Mouse (Mus musculus): Measurements from ENCODE around the gene Casz1. TPM values are rescaled to one million over a fixed set of nuclear protein-coding genes. Genes with fewer than 3 reads are reported as not detected.

Gene Casz1
- total RNA-seq (2015; ENCODE audit: low replicate concordance) (1.5 and 2.5 TPM in 2 replicates), total RNA-seq (2017; ENCODE audit: low replicate concordance) (1.2 and 1.5 TPM in 2 replicates)

- no peak for ATAC-seq (replicated peaks; ENCODE audit: low FRiP score, poor library complexity, severe bottlenecking)
Observed at GRCm38 (mm10) chr4:148804137-148804779, at the start of gene Casz1. TSS of gene Casz1 (plus strand) at chr4:148804429.

GRCm38 (mm10) chr4:148758863-148759262 is 45.4 kb upstream of the Casz1 start:
- no peak for ATAC-seq (replicated peaks; ENCODE audit: low FRiP score, poor library complexity, severe bottlenecking)

GRCm38 (mm10) chr4:148760152-148760551 is 44.1 kb upstream of the Casz1 start:
- ATAC-seq (replicated peaks; ENCODE audit: low FRiP score, poor library complexity, severe bottlenecking): no peak

GRCm38 (mm10) chr4:148766021-148766775 is 38.0 kb upstream of the Casz1 start:
- ATAC-seq (replicated peaks; ENCODE audit: low FRiP score, poor library complexity, severe bottlenecking): no peak

GRCm38 (mm10) chr4:148767655-148768305 is 36.4 kb upstream of the Casz1 start:
- ATAC-seq (replicated peaks; ENCODE audit: low FRiP score, poor library complexity, severe bottlenecking): no peak

- ATAC-seq (replicated peaks; ENCODE audit: low FRiP score, poor library complexity, severe bottlenecking): no peak
Observed at GRCm38 (mm10) chr4:148768649-148769048, 35.6 kb upstream of the Casz1 start.

- no peak for ATAC-seq (replicated peaks; ENCODE audit: low FRiP score, poor library complexity, severe bottlenecking)
Observed at GRCm38 (mm10) chr4:148770582-148771408, 33.4 kb upstream of the Casz1 start.

GRCm38 (mm10) chr4:148771409-148771929 is 32.8 kb upstream of the Casz1 start:
- ATAC-seq (replicated peaks; ENCODE audit: low FRiP score, poor library complexity, severe bottlenecking): no peak

- no peak for ATAC-seq (replicated peaks; ENCODE audit: low FRiP score, poor library complexity, severe bottlenecking)
Observed at GRCm38 (mm10) chr4:148772658-148773057, 31.6 kb upstream of the Casz1 start.

- ATAC-seq (replicated peaks; ENCODE audit: low FRiP score, poor library complexity, severe bottlenecking): no peak
Observed at GRCm38 (mm10) chr4:148774036-148774435, 30.2 kb upstream of the Casz1 start.

- ATAC-seq (replicated peaks; ENCODE audit: low FRiP score, poor library complexity, severe bottlenecking): no peak
Observed at GRCm38 (mm10) chr4:148775476-148776269, 28.6 kb upstream of the Casz1 start.

GRCm38 (mm10) chr4:148780097-148780621 is 24.1 kb upstream of the Casz1 start:
- ATAC-seq (replicated peaks; ENCODE audit: low FRiP score, poor library complexity, severe bottlenecking): no peak

GRCm38 (mm10) chr4:148781516-148781915 is 22.7 kb upstream of the Casz1 start:
- ATAC-seq (replicated peaks; ENCODE audit: low FRiP score, poor library complexity, severe bottlenecking): no peak

GRCm38 (mm10) chr4:148782880-148783279 is 21.3 kb upstream of the Casz1 start:
- no peak for ATAC-seq (replicated peaks; ENCODE audit: low FRiP score, poor library complexity, severe bottlenecking)

- no peak for ATAC-seq (replicated peaks; ENCODE audit: low FRiP score, poor library complexity, severe bottlenecking)
Observed at GRCm38 (mm10) chr4:148783760-148784159, 20.5 kb upstream of the Casz1 start.

GRCm38 (mm10) chr4:148785053-148785567 is 19.1 kb upstream of the Casz1 start:
- no peak for ATAC-seq (replicated peaks; ENCODE audit: low FRiP score, poor library complexity, severe bottlenecking)

- ATAC-seq (replicated peaks; ENCODE audit: low FRiP score, poor library complexity, severe bottlenecking): no peak
Observed at GRCm38 (mm10) chr4:148785995-148786394, 18.2 kb upstream of the Casz1 start.

- no peak for ATAC-seq (replicated peaks; ENCODE audit: low FRiP score, poor library complexity, severe bottlenecking)
Observed at GRCm38 (mm10) chr4:148790940-148791339, 13.3 kb upstream of the Casz1 start.

Data from erythroblast, adult 5-6 weeks (primary cell).